In the genomic region with DNA sequence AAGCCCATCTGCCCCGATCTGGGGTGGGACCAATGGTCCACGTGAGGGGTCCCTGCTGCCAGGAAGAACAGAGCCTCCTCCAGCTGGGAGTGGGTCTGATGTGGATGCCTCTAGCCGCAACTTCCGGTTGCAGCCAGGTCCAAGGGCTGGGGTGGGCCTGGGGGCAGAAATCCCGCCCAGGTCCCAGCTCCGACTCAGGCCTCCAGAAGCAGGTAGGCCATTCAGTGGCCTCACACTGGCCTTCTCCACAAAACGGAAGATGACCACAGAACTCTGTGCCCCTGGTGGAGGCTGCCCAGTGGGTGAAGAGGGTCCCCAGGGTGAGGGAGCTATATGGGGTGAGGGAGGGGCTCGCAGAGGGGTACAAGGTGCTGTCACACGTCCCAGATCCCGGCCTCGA, we compare ENCODE assay signal across 24 mouse cellular contexts. TPM values are rescaled to one million over a fixed set of nuclear protein-coding genes. Genes with fewer than 3 reads are reported as not detected.
A peak's percentile ranks its signal among the peaks of the same experiment; 100 is the strongest.
DNase-seq lines count a peak whose midpoint lies in the region; TF ChIP-seq lines count a peak whose summit lies in the region.
"Had no signal": no experiment of that assay in that cellular context is flagged by ENCODE, and none has a peak within 500 bp of the region (broad histone marks: within the 10 kb centered on the region; RNA-seq: fewer than 3 reads in every experiment).

No protein-coding gene starts in this region.

- peak; percentile 62 for DNase-seq in cerebellum, adult 11-12 months
- no peak for DNase-seq in cerebellum, postnatal 10 days
- DNase-seq in heart, adult 11 months = peak; percentile 90
- DNase-seq in heart, postnatal 25 days (ENCODE audit: low spot score) = no peak
- no peak for DNase-seq in testis, postnatal 14 days (ENCODE audit: low spot score)
- no peak for DNase-seq in right cerebral cortex, postnatal 4 days
- no peak for DNase-seq in left cerebral cortex, adult 9 months (ENCODE audit: low spot score in 2 of 2)
- DNase-seq: adrenal gland, postnatal 10 days; gastrocnemius, adult 2 months; heart, adult 18-20 months; heart, postnatal 36 days; kidney, postnatal 4 days; layer of hippocampus, adult 9-11 months; lung, adult 2 months; thymus, postnatal 25 days had no signal

- peak overlapping the region; percentile 10; the same call in 1 of the 2 replicates for H3K4me3 ChIP-seq in testis, adult 2 months (ENCODE audit: control insufficient read depth, low read depth, low read length)
- H3K4me3 ChIP-seq: embryonic facial prominence, embryonic 10.5 days; gastrocnemius, adult 2 months; heart, embryonic 13.5 days; intestine, embryonic 15.5 days; limb, embryonic 12.5 days; liver, embryonic 12.5 days; megakaryocyte, embryonic 14.5 days; myocyte had no signal

- TF ChIP-seq CTCF in testis, adult 2 months (IDR thresholded peaks at IDR 0.05; ENCODE audit: control insufficient read depth, insufficient read depth, insufficient replicate concordance, low read depth, low read length) = no peak

- peaks cover 14% of the 10 kb centered on the region for H3K4me1 ChIP-seq in testis, adult 2 months (ENCODE audit: control insufficient read depth, insufficient read depth, low read length)

- H3K36me3 ChIP-seq in testis, adult 2 months (ENCODE audit: control insufficient read depth, insufficient read depth, low read length) = no peaks in the 10 kb centered on the region
- H3K36me3 ChIP-seq: embryonic facial prominence, embryonic 10.5 days; heart, embryonic 13.5 days; intestine, embryonic 15.5 days; limb, embryonic 12.5 days; liver, embryonic 12.5 days had no signal

- H3K27me3 ChIP-seq in testis, adult 2 months (ENCODE audit: control insufficient read depth, insufficient read depth, low read length) = no peaks in the 10 kb centered on the region

- H3K27ac ChIP-seq in testis, adult 2 months (ENCODE audit: control insufficient read depth, insufficient read depth, low read depth, low read length) = no peak overlapping the region
- H3K27ac ChIP-seq: embryonic facial prominence, embryonic 10.5 days; gastrocnemius, adult 2 months; heart, embryonic 13.5 days; intestine, embryonic 15.5 days; limb, embryonic 12.5 days; liver, embryonic 12.5 days; stomach, postnatal 0 days had no signal

- intact Hi-C loops in heart, postnatal 25 days (cut with DNase I) = no loop called here

- no peak for TF ChIP-seq POLR2A in testis, adult 2 months (IDR thresholded peaks at IDR 0.05; ENCODE audit: control insufficient read depth, low read depth, low read length)

RNA-seq across cellular contexts. Expression of a gene that starts 2.6 kb away (rescaled TPM):
- 1 to 10 TPM; 1.2 to 1.3 TPM for total RNA-seq in heart, postnatal 25 days (2021)
- 53.7 and 65.2 TPM in 2 replicates for polyA plus RNA-seq in testis, adult 2 months (2012; rRNA removed)

RNA-seq across cellular contexts. Expression of a gene that starts 3.6 kb away (rescaled TPM):
- total RNA-seq in heart, postnatal 25 days (2021) = 1 to 10 TPM; 5.2 to 6.0 TPM
- polyA plus RNA-seq in testis, adult 2 months (2012; rRNA removed) = 21.5 and 23.5 TPM in 2 replicates

RNA-seq across cellular contexts. Expression of a gene that starts 14.1 kb away (rescaled TPM):
- total RNA-seq in heart, postnatal 25 days (2021) = 10 to 100 TPM; 80.9 to 87.7 TPM
- polyA plus RNA-seq in testis, adult 2 months (2012; rRNA removed) = 24.5 and 28.4 TPM in 2 replicates

RNA-seq across cellular contexts. Expression of a gene that starts 16.6 kb away (rescaled TPM):
- total RNA-seq in heart, postnatal 25 days (2021) = 1 to 10 TPM; 1.9 to 2.3 TPM
- 20.0 and 24.3 TPM in 2 replicates for polyA plus RNA-seq in testis, adult 2 months (2012; rRNA removed)

RNA-seq across cellular contexts. Expression of a gene that starts 20.2 kb away (rescaled TPM):
- 10 to 100 TPM; 17.2 to 18.8 TPM for total RNA-seq in heart, postnatal 25 days (2021)
- polyA plus RNA-seq in testis, adult 2 months (2012; rRNA removed) = 2.5 and 2.7 TPM in 2 replicates

Comparison
In these comparisons a context has a peak if more than half of its experiments do, and no peak if none do; other contexts are left out.
1. DNase-seq: peak in cerebellum, adult 11-12 months (single experiment) and heart, adult 11 months (single experiment); none in cerebellum, postnatal 10 days (0 of 2), heart, postnatal 25 days (single experiment), testis, postnatal 14 days (single experiment), right cerebral cortex, postnatal 4 days (single experiment) and left cerebral cortex, adult 9 months (0 of 2).